Mouse (Mus musculus): ENCODE measurements around the gene Ms4a10.

GRCm38 (mm10) chr19:10916506-10916905 lies 58.0 kb downstream of the Ms4a10 start:
- TF ChIP-seq EP300 (IDR thresholded peaks at IDR 0.05) = no peak
- no peak for TF ChIP-seq CTCF (IDR thresholded peaks at IDR 0.05)
